11 mouse cellular contexts compared by ENCODE assay signal in genomic region chr9:47471767-47472420, GRCm38 (mm10). TPM values are rescaled to one million over a fixed set of nuclear protein-coding genes. Genes with fewer than 3 reads are reported as not detected.
A peak's percentile ranks its signal among the peaks of the same experiment; 100 is the strongest.
DNase-seq lines count a peak whose midpoint lies in the region; ATAC-seq and TF ChIP-seq lines count a peak whose summit lies in the region.
"Had no signal": no experiment of that assay in that cellular context is flagged by ENCODE, and none has a peak within 500 bp of the region (broad histone marks: within the 10 kb centered on the region; RNA-seq: fewer than 3 reads in every experiment).

No protein-coding gene starts in this region.

- TF ChIP-seq POLR2A in brain, embryonic 14.5 days (IDR thresholded peaks at IDR 0.05; ENCODE audit: borderline replicate concordance, extremely low read depth, insufficient read depth, insufficient read length, poor library complexity, severe bottlenecking): no peak

- H3K9me3 ChIP-seq in kidney, embryonic 16.5 days (ENCODE audit: low read length): no peaks in the 10 kb centered on the region
- no peaks in the 10 kb centered on the region for H3K9me3 ChIP-seq in stomach, postnatal 0 days (ENCODE audit: control insufficient read depth, low read length)
- H3K9me3 ChIP-seq: embryonic facial prominence, embryonic 15.5 days had no signal

- no peaks in the 10 kb centered on the region for H3K36me3 ChIP-seq in kidney, embryonic 16.5 days (ENCODE audit: insufficient read depth, low read length)
- no peaks in the 10 kb centered on the region for H3K36me3 ChIP-seq in stomach, postnatal 0 days (ENCODE audit: control insufficient read depth, insufficient read depth, low read length)
- H3K36me3 ChIP-seq: embryonic facial prominence, embryonic 15.5 days had no signal

- H3K27me3 ChIP-seq in kidney, embryonic 16.5 days (ENCODE audit: insufficient read depth, low read length): no peaks in the 10 kb centered on the region
- H3K27me3 ChIP-seq in stomach, postnatal 0 days (ENCODE audit: control insufficient read depth, insufficient read depth, low read length): no peaks in the 10 kb centered on the region
- H3K27me3 ChIP-seq: embryonic facial prominence, embryonic 15.5 days had no signal

- no peak overlapping the region for H3K4me2 ChIP-seq in kidney, embryonic 16.5 days (replicated peaks; ENCODE audit: low read depth, low read length)
- no peak overlapping the region for H3K4me2 ChIP-seq in stomach, postnatal 0 days (replicated peaks; ENCODE audit: low read depth)
- H3K4me2 ChIP-seq: embryonic facial prominence, embryonic 15.5 days; liver, embryonic 11.5 days had no signal

- peak; percentile 5 for DNase-seq in kidney, adult 11 months
- peak; percentile 13 for DNase-seq in brain, embryonic 14.5 days (ENCODE audit: low read depth)
- peak; percentile 15 to 46 for DNase-seq in heart, adult 9 months (ENCODE audit: low spot score in 2 of 2)
- peak; percentile 18 to 31 for DNase-seq in kidney, postnatal 4 days
- no peak for DNase-seq in right cerebral cortex, adult 18-20 months
- DNase-seq in stomach, postnatal 0 days (ENCODE audit: low spot score): no peak
- no peak for DNase-seq in adrenal gland, adult 2 months
- DNase-seq: thymus, postnatal 36 days had no signal

- no peak overlapping the region for H3K4me3 ChIP-seq in kidney, embryonic 16.5 days (ENCODE audit: low read length)
- H3K4me3 ChIP-seq in stomach, postnatal 0 days (ENCODE audit: low read depth, low read length): no peak overlapping the region
- H3K4me3 ChIP-seq: embryonic facial prominence, embryonic 15.5 days had no signal

- WGBS in kidney, embryonic 16.5 days: 53% methylated on average over 10 of the region's 10 CpGs
- 44% methylated on average over 10 of the region's 10 CpGs for WGBS in stomach, postnatal 0 days

- H3K9ac ChIP-seq in kidney, embryonic 16.5 days (replicated peaks; ENCODE audit: low read length): no peak overlapping the region
- H3K9ac ChIP-seq in stomach, postnatal 0 days (ENCODE audit: low read length): no peak overlapping the region
- H3K9ac ChIP-seq: embryonic facial prominence, embryonic 15.5 days had no signal

- no peak for ATAC-seq in kidney, embryonic 16.5 days (ENCODE audit: low FRiP score, low TSS enrichment)
- ATAC-seq in stomach, postnatal 0 days (ENCODE audit: low FRiP score, low TSS enrichment): no peak

- TF ChIP-seq CTCF in brain, embryonic 14.5 days (IDR thresholded peaks at IDR 0.05; ENCODE audit: borderline replicate concordance, extremely low read depth, insufficient read depth, insufficient read length): no peak
- TF ChIP-seq CTCF in stomach, postnatal 0 days (IDR thresholded peaks at IDR 0.05; ENCODE audit: low read depth): no peak

- H3K27ac ChIP-seq in kidney, embryonic 16.5 days (ENCODE audit: low read length): no peak overlapping the region
- no peak overlapping the region for H3K27ac ChIP-seq in stomach, postnatal 0 days (replicated peaks)
- H3K27ac ChIP-seq: embryonic facial prominence, embryonic 15.5 days had no signal

- no peak for TF ChIP-seq EP300 in stomach, postnatal 0 days (optimal IDR thresholded peaks at IDR 0.05)

- H3K4me1 ChIP-seq in kidney, embryonic 16.5 days (ENCODE audit: insufficient read depth, low read length): peaks cover 19% of the 10 kb centered on the region
- H3K4me1 ChIP-seq in stomach, postnatal 0 days (replicated peaks; ENCODE audit: control insufficient read depth, insufficient read depth): no peaks in the 10 kb centered on the region
- H3K4me1 ChIP-seq: embryonic facial prominence, embryonic 15.5 days had no signal

RNA-seq across cellular contexts. Expression of gene Cadm1, which starts 58.1 kb away (rescaled TPM):
- polyA plus RNA-seq in kidney, embryonic 16.5 days (2015; fragmentation: Nextera tagmentation; extraction: Ambion mirVana): 64.7 and 73.2 TPM in 2 replicates
- 78.1 and 103 TPM in 2 replicates for polyA plus RNA-seq in brain, embryonic 14.5 days (2012; rRNA removed)
- 18.3 and 20.0 TPM in 2 replicates for polyA plus RNA-seq in stomach, postnatal 0 days (2015; fragmentation: Nextera tagmentation; extraction: Ambion mirVana)
- 10 to 100 TPM; 33.5 to 47.7 TPM for total RNA-seq in adrenal gland, adult 2 months (2021)
- 6.6 and 7.3 TPM in 2 replicates for polyA plus RNA-seq in adrenal gland, adult 2 months (2012; rRNA removed)

Comparison
In these comparisons a context has a peak if more than half of its experiments do, and no peak if none do; other contexts are left out.
1. DNase-seq: peak in kidney, adult 11 months (single experiment), brain, embryonic 14.5 days (single experiment), heart, adult 9 months (2 of 2) and kidney, postnatal 4 days (2 of 2); none in right cerebral cortex, adult 18-20 months (single experiment), stomach, postnatal 0 days (single experiment) and adrenal gland, adult 2 months (single experiment).